Mouse (Mus musculus): ENCODE measurements around the gene Lce6a. TPM values are rescaled to one million over a fixed set of nuclear protein-coding genes. Genes with fewer than 3 reads are reported as not detected.

Gene Lce6a
- polyA plus RNA-seq (2014; fragmentation: Illumina TruSeq; extraction: RNeasy Lipid Tissue Mini Kit (QIAGEN cat#74804); ENCODE audit: low read depth, low replicate concordance), result not detected

DNA sequence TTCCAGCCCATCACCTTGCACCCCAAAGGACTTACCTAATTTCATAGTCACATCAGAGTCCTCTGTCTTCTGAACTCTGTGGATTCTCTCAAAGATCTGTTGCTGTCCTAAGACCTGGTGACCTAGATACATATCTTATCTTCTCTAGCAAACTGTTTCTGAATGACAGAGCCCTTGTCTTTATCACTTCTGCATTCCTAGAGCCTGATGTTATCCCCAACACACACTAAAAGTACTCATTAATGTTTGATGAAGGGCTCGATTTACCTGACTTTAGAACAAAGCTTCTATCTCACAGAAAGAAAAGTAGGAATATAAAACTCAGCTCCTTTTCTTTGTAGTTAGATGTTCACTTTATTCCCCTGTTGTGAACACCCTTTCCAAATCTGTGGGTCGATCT is at the start of gene Lce6a:
Gene Lce6a, minus strand, starts transcription at position 101 of the 400 bp plus-strand sequence.

DNA sequence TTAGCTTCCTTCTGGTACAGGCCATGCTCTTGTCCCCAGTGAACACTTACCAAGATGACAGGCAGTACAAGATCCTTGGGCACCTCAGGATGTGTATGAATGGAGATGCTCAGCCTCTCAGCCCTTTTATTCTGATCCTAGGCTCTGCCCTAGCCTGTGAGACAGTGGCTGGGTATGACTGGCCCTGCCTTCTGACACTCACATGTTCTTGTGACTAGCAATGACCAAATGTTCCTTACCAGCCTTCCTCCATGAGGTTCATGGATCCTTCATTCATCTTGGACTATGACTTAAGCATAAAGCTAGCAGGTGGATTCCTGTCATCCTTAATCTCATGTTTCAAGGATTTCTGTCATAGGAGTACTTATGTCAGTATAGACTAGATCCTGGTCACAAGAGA is 48.8 kb upstream of the Lce6a start, which contains the start of gene Lce1a2:
Gene Lce1a2, minus strand, starts transcription at position 101 of the 400 bp plus-strand sequence.

DNA sequence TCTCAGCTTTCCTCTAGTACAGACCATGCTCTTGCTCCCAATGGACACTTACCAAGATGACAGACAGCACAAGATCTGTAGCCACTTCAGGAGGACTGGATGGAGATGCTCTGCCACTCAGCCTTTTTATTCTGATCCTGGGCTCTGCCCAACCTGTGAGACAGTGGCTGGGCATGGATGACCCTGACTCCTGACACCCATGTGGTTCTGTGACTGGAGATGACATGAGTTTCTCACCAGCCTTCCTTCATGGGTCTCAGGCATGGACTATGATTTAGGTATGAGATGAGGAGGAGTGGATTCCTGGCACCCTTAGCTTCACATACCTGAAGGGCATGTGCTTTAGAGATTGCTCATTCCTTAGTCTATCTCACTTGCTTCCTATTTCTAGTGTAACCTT is 35.4 kb upstream of the Lce6a start, which contains the start of gene Lce1b:
Gene Lce1b, minus strand, starts transcription at position 101 of the 400 bp plus-strand sequence.

DNA sequence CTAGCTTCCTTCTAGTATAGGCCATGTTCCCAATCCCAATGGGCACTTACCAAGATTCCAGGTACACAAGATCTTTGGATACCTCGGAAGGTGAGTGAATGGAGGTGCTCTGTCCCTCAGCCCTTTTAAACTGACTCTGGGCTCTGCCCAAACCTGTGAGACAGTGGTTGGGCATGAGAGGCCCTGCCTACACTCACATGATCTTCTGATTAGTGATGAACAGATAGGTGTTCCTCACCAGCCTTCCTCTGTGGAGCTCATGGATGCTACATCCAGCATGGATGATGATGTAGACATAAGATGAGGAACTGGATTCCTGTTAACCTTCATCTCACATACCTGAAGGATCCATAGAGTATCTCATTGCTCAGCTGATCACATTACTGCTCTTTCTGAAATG is 26.7 kb upstream of the Lce6a start, which contains the start of gene Lce1a1:
Gene Lce1a1, minus strand, starts transcription at position 101 of the 400 bp plus-strand sequence.

DNA sequence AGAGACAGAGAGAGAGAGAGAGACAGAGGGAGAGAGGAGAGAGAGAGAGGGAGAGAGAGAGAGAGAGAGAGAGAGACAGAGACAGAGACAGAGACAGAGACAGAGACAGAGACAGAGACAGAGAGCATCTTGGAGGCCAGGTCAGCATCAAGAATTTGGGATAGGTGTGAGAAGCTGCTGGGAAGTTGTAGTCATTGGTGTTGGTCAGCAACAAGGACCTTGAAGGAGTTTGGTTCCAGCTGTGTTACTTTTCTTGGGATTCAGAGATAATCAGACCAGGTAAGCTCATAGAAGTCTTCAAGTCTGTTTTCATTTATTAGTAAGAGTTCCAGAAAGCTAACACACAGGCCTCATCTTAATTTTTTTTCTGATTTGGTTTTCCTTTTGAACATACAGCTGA is 14.1 kb downstream of the Lce6a start, which contains the start of gene 2210017I01Rik:
Gene 2210017I01Rik, minus strand, starts transcription at position 101 of the 400 bp plus-strand sequence.

DNA sequence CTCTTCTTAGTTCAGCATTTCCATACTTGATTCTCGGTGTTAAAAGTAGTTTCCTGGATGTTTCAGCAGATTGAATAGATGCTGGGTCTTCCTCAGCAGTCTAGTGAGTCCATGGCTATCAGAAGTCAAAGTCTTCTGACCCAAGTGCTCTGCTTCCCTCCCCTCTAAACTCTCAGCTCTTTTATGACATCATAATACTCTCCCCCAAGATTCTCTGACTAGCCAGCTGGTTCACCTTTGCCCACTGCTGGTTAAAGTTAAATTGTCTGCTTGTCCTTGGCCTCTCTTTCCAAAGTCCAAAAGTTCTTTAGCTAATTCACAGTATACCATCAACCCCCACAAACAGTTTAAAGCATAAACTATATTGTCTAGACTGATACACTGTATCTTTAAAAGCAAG is 32.6 kb downstream of the Lce6a start, which contains the start of gene Smcp:
Gene Smcp, minus strand, starts transcription at position 140 of the 400 bp plus-strand sequence.

DNA sequence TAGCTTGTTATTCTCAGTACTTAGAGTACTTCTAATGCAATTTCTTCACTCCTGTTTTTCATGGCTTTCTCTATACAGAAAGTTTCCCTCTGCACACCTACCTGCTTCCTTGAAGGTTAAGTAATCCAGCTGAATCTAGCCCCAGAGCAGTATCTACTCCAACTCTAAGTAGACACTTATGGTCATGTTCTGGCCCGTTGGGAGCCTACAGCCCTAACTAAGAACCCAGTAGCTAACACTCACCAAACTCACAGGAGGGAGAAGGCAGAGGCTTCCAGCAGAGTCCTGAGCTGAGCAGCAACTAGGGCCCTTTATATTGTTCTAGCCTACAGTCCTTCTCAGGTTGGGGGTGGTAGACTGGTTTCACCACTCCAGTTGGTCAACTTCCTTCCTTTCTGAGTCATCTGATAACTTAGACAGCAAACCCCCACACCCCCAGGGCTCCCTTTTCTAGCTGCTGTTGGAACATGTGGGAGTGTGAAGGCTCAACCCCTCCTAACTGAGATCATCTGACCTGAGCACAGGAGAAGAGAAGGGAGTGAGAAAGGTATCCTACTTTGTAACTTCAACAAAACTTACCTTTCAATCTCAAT is 47.9 kb downstream of the Lce6a start, which contains the start of gene Ivl:
Gene Ivl, minus strand, starts transcription at position 287 of the 593 bp plus-strand sequence.

Other genes starting within 250 kb of the Lce6a start
- gene Sprr2h, start 236.0 kb downstream of the Lce6a start, polyA plus RNA-seq (2014; fragmentation: Illumina TruSeq; extraction: RNeasy Lipid Tissue Mini Kit (QIAGEN cat#74804); ENCODE audit: low read depth, low replicate concordance), result not detected
- not detected for gene Sprr2i, start 213.7 kb downstream of the Lce6a start, polyA plus RNA-seq (2014; fragmentation: Illumina TruSeq; extraction: RNeasy Lipid Tissue Mini Kit (QIAGEN cat#74804); ENCODE audit: low read depth, low replicate concordance)
- gene Sprr2j-ps, start 203.6 kb downstream of the Lce6a start, polyA plus RNA-seq (2014; fragmentation: Illumina TruSeq; extraction: RNeasy Lipid Tissue Mini Kit (QIAGEN cat#74804); ENCODE audit: low read depth, low replicate concordance), result not detected
- gene Gm9774, start 192.2 kb downstream of the Lce6a start, polyA plus RNA-seq (2014; fragmentation: Illumina TruSeq; extraction: RNeasy Lipid Tissue Mini Kit (QIAGEN cat#74804); ENCODE audit: low read depth, low replicate concordance), result 5.2 TPM
- gene Sprr2k, start 189.1 kb downstream of the Lce6a start, polyA plus RNA-seq (2014; fragmentation: Illumina TruSeq; extraction: RNeasy Lipid Tissue Mini Kit (QIAGEN cat#74804); ENCODE audit: low read depth, low replicate concordance), result not detected
- gene Sprr1b, start 182.9 kb downstream of the Lce6a start, polyA plus RNA-seq (2014; fragmentation: Illumina TruSeq; extraction: RNeasy Lipid Tissue Mini Kit (QIAGEN cat#74804); ENCODE audit: low read depth, low replicate concordance), result not detected
- not detected for gene Sprr3, start 162.9 kb downstream of the Lce6a start, polyA plus RNA-seq (2014; fragmentation: Illumina TruSeq; extraction: RNeasy Lipid Tissue Mini Kit (QIAGEN cat#74804); ENCODE audit: low read depth, low replicate concordance)
- gene Sprr1a, start 135.8 kb downstream of the Lce6a start, polyA plus RNA-seq (2014; fragmentation: Illumina TruSeq; extraction: RNeasy Lipid Tissue Mini Kit (QIAGEN cat#74804); ENCODE audit: low read depth, low replicate concordance), result 5.8 TPM
- gene Sprr4, start 121.2 kb downstream of the Lce6a start, polyA plus RNA-seq (2014; fragmentation: Illumina TruSeq; extraction: RNeasy Lipid Tissue Mini Kit (QIAGEN cat#74804); ENCODE audit: low read depth, low replicate concordance), result not detected
- gene 2310046K23Rik, start 87.1 kb downstream of the Lce6a start, polyA plus RNA-seq (2014; fragmentation: Illumina TruSeq; extraction: RNeasy Lipid Tissue Mini Kit (QIAGEN cat#74804); ENCODE audit: low read depth, low replicate concordance), result not detected
- gene Ivl, start 47.9 kb downstream of the Lce6a start, polyA plus RNA-seq (2014; fragmentation: Illumina TruSeq; extraction: RNeasy Lipid Tissue Mini Kit (QIAGEN cat#74804); ENCODE audit: low read depth, low replicate concordance), result not detected
- gene Smcp, start 32.7 kb downstream of the Lce6a start, polyA plus RNA-seq (2014; fragmentation: Illumina TruSeq; extraction: RNeasy Lipid Tissue Mini Kit (QIAGEN cat#74804); ENCODE audit: low read depth, low replicate concordance), result not detected
- not detected for gene 2210017I01Rik, start 14.2 kb downstream of the Lce6a start, polyA plus RNA-seq (2014; fragmentation: Illumina TruSeq; extraction: RNeasy Lipid Tissue Mini Kit (QIAGEN cat#74804); ENCODE audit: low read depth, low replicate concordance)
- gene Lce1a1, start 26.6 kb upstream of the Lce6a start, polyA plus RNA-seq (2014; fragmentation: Illumina TruSeq; extraction: RNeasy Lipid Tissue Mini Kit (QIAGEN cat#74804); ENCODE audit: low read depth, low replicate concordance), result not detected
- gene Lce1b, start 35.3 kb upstream of the Lce6a start, polyA plus RNA-seq (2014; fragmentation: Illumina TruSeq; extraction: RNeasy Lipid Tissue Mini Kit (QIAGEN cat#74804); ENCODE audit: low read depth, low replicate concordance), result not detected
- gene Lce1a2, start 48.7 kb upstream of the Lce6a start, polyA plus RNA-seq (2014; fragmentation: Illumina TruSeq; extraction: RNeasy Lipid Tissue Mini Kit (QIAGEN cat#74804); ENCODE audit: low read depth, low replicate concordance), result not detected
- not detected for gene Lce1c, start 57.6 kb upstream of the Lce6a start, polyA plus RNA-seq (2014; fragmentation: Illumina TruSeq; extraction: RNeasy Lipid Tissue Mini Kit (QIAGEN cat#74804); ENCODE audit: low read depth, low replicate concordance)
- gene Lce1d, start 65.5 kb upstream of the Lce6a start, polyA plus RNA-seq (2014; fragmentation: Illumina TruSeq; extraction: RNeasy Lipid Tissue Mini Kit (QIAGEN cat#74804); ENCODE audit: low read depth, low replicate concordance), result not detected
- not detected for gene Lce1e, start 87.4 kb upstream of the Lce6a start, polyA plus RNA-seq (2014; fragmentation: Illumina TruSeq; extraction: RNeasy Lipid Tissue Mini Kit (QIAGEN cat#74804); ENCODE audit: low read depth, low replicate concordance)
- not detected for gene Lce1f, start 98.7 kb upstream of the Lce6a start, polyA plus RNA-seq (2014; fragmentation: Illumina TruSeq; extraction: RNeasy Lipid Tissue Mini Kit (QIAGEN cat#74804); ENCODE audit: low read depth, low replicate concordance)
- not detected for gene Gm38119, start 117.4 kb upstream of the Lce6a start, polyA plus RNA-seq (2014; fragmentation: Illumina TruSeq; extraction: RNeasy Lipid Tissue Mini Kit (QIAGEN cat#74804); ENCODE audit: low read depth, low replicate concordance)
- gene Lce1g, start 130.7 kb upstream of the Lce6a start, polyA plus RNA-seq (2014; fragmentation: Illumina TruSeq; extraction: RNeasy Lipid Tissue Mini Kit (QIAGEN cat#74804); ENCODE audit: low read depth, low replicate concordance), result not detected
- gene Lce1h, start 143.4 kb upstream of the Lce6a start, polyA plus RNA-seq (2014; fragmentation: Illumina TruSeq; extraction: RNeasy Lipid Tissue Mini Kit (QIAGEN cat#74804); ENCODE audit: low read depth, low replicate concordance), result not detected
- gene Lce1i, start 157.2 kb upstream of the Lce6a start, polyA plus RNA-seq (2014; fragmentation: Illumina TruSeq; extraction: RNeasy Lipid Tissue Mini Kit (QIAGEN cat#74804); ENCODE audit: low read depth, low replicate concordance), result not detected
- not detected for gene Lce1j, start 168.9 kb upstream of the Lce6a start, polyA plus RNA-seq (2014; fragmentation: Illumina TruSeq; extraction: RNeasy Lipid Tissue Mini Kit (QIAGEN cat#74804); ENCODE audit: low read depth, low replicate concordance)
- gene Lce1k, start 186.2 kb upstream of the Lce6a start, polyA plus RNA-seq (2014; fragmentation: Illumina TruSeq; extraction: RNeasy Lipid Tissue Mini Kit (QIAGEN cat#74804); ENCODE audit: low read depth, low replicate concordance), result not detected
- gene Kprp, start 205.6 kb upstream of the Lce6a start, polyA plus RNA-seq (2014; fragmentation: Illumina TruSeq; extraction: RNeasy Lipid Tissue Mini Kit (QIAGEN cat#74804); ENCODE audit: low read depth, low replicate concordance), result not detected
- gene Lce1l, start 229.6 kb upstream of the Lce6a start, polyA plus RNA-seq (2014; fragmentation: Illumina TruSeq; extraction: RNeasy Lipid Tissue Mini Kit (QIAGEN cat#74804); ENCODE audit: low read depth, low replicate concordance), result not detected
- not detected for gene 2310050C09Rik, start 248.6 kb upstream of the Lce6a start, polyA plus RNA-seq (2014; fragmentation: Illumina TruSeq; extraction: RNeasy Lipid Tissue Mini Kit (QIAGEN cat#74804); ENCODE audit: low read depth, low replicate concordance)

Data from sigmoid colon, adult 10 weeks (tissue).